Mouse (Mus musculus): ENCODE measurements around the gene Dnpep. TPM values are rescaled to one million over a fixed set of nuclear protein-coding genes. Genes with fewer than 3 reads are reported as not detected.

Dnpep gene
- total and polyA plus RNA-seq, 2 experiments from 2014 or later, result 135 to 140 TPM

DNA sequence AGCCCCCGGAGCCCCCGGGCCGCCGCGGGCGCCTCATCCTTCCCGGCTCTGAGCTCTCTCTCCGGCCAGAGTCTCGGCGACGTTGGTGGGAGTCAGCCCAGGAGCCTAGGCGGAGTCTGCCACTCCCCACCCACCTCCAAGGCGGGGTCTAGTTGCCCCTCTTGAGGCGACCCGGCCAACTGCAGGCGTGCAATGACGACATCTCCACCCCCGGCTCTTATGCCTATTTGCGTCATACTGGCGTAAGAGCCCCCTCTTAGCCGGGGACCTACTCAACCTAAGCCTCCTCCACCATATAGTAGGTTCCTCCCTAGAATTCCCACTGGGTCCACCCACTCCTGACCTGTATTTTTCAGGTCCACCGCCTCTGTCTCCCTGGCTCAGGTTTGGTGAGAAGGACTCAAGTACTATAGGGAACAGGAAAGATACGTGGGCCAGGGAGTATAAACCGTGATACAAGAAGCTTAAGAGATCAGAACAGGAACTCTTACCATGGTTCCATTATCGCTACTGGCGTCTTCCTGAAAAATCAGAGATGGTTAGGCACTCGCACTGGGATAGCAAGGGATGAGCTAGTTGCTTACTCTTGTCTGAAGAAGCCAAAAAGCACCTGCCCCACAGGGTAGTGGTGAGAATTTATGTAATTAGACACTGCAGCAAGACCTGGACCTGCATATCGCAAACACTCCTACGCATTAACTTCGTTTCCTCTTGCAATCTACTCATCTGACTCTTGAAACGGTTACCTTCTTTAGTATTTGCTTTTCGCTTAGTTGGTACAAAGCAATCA is 53.5 kb downstream of the Dnpep start, which contains the start of gene Ptprn:
TSS of gene Ptprn (minus strand) at position 412 of the 790 bp plus-strand sequence.
- Histone ChIP-seq H3K4me3 (ENCODE audit: low read depth, low read length) (peak within 1 kb of the TSS; percentile 55), H3K27ac (ENCODE audit: low read depth, low read length) (peak within 1 kb of the TSS; percentile 29; the same call in 1 of the 2 replicates), H3K4me1 (ENCODE audit: insufficient read depth) (no peaks in the 10 kb centered on the region), H3K4me2 (ENCODE audit: low read depth) (peak within 1 kb of the TSS; percentile 69), H3K9ac (peak within 1 kb of the TSS; percentile 51), H3K36me3 (ENCODE audit: insufficient read depth) (no peaks in the 10 kb centered on the region), H3K9me3 (ENCODE audit: low read length) (no peaks in the 10 kb centered on the region), H3K27me3 (ENCODE audit: insufficient read depth, low read length) (peaks cover 23% of the 10 kb centered on the region)
- WGBS, result 10% methylated on average over 32 of the region's 32 CpGs
- peak; percentile 84 for ATAC-seq
- DNase-seq, result peak; percentile 72
- TF ChIP-seq CTCF (IDR thresholded peaks at IDR 0.05; ENCODE audit: low read depth), result peak; percentile 43; the same call in 1 of the 2 replicates

- H3K27ac ChIP-seq (ENCODE audit: low read depth, low read length), result peak overlapping the region; percentile 29; the same call in 1 of the 2 replicates
- ATAC-seq, result peak; percentile 82
- no peaks in the 10 kb centered on the region for H3K36me3 ChIP-seq (ENCODE audit: insufficient read depth)
- H3K4me2 ChIP-seq (ENCODE audit: low read depth), result peak overlapping the region; percentile 69
- peaks cover 23% of the 10 kb centered on the region for H3K27me3 ChIP-seq (ENCODE audit: insufficient read depth, low read length)
- H3K9me3 ChIP-seq (ENCODE audit: low read length), result no peaks in the 10 kb centered on the region
- peak overlapping the region; percentile 55 for H3K4me3 ChIP-seq (ENCODE audit: low read depth, low read length)
- H3K4me1 ChIP-seq (ENCODE audit: insufficient read depth), result no peaks in the 10 kb centered on the region
- WGBS, result 2% methylated on average over 40 of the region's 40 CpGs
- H3K9ac ChIP-seq, result peak overlapping the region; percentile 51
- no peak for TF ChIP-seq CTCF (IDR thresholded peaks at IDR 0.05; ENCODE audit: low read depth)
- peak; percentile 63 for DNase-seq
Observed at GRCm38 (mm10) chr1:75262969-75263951, 54.5 kb downstream of the Dnpep start.

GRCm38 (mm10) chr1:75261278-75261677 is 56.5 kb downstream of the Dnpep start:
- no peak for TF ChIP-seq CTCF (IDR thresholded peaks at IDR 0.05; ENCODE audit: low read depth)

More at GRCm38 (mm10) chr1:75261278-75261677, 56.5 kb downstream of the Dnpep start:
- no peaks in the 10 kb centered on the region for H3K9me3 ChIP-seq (ENCODE audit: low read length)
- H3K36me3 ChIP-seq (ENCODE audit: insufficient read depth), result 0 out of 2 replicates have a peak, but pooled peaks cover 4% of the 10 kb centered on the region
- ATAC-seq (no peak), DNase-seq (no peak)
- peaks cover 22% of the 10 kb centered on the region for H3K27me3 ChIP-seq (ENCODE audit: insufficient read depth, low read length)
- no peaks in the 10 kb centered on the region for H3K4me1 ChIP-seq (ENCODE audit: insufficient read depth)
- H3K4me3 ChIP-seq (ENCODE audit: low read depth, low read length), result no peak overlapping the region
- no peak overlapping the region for H3K9ac ChIP-seq
- no peak overlapping the region for H3K27ac ChIP-seq (ENCODE audit: low read depth, low read length)
- H3K4me2 ChIP-seq (ENCODE audit: low read depth), result no peak overlapping the region

Other genes starting within 250 kb of the Dnpep start
- 3.6 and 4.2 TPM in 2 replicates for gene Nhej1, start 192.8 kb downstream of the Dnpep start, total RNA-seq (2014; rRNA removed)
- 3.9 and 4.9 TPM in 2 replicates for gene Nhej1, start 192.8 kb downstream of the Dnpep start, polyA plus RNA-seq (2015; fragmentation: Nextera tagmentation; extraction: Ambion mirVana)
- gene Slc23a3, start 184.1 kb downstream of the Dnpep start, total RNA-seq (2014; rRNA removed), result not detected in 2 replicates
- gene Slc23a3, start 184.1 kb downstream of the Dnpep start, polyA plus RNA-seq (2015; fragmentation: Nextera tagmentation; extraction: Ambion mirVana), result not detected in 2 replicates
- gene Cnppd1, start 175.3 kb downstream of the Dnpep start, total RNA-seq (2014; rRNA removed), result 47.1 and 50.3 TPM in 2 replicates
- gene Cnppd1, start 175.3 kb downstream of the Dnpep start, polyA plus RNA-seq (2015; fragmentation: Nextera tagmentation; extraction: Ambion mirVana), result 57.3 and 58.3 TPM in 2 replicates
- gene Retreg2, start 175.2 kb downstream of the Dnpep start, total RNA-seq (2014; rRNA removed), result 141 and 181 TPM in 2 replicates
- gene Retreg2, start 175.2 kb downstream of the Dnpep start, polyA plus RNA-seq (2015; fragmentation: Nextera tagmentation; extraction: Ambion mirVana), result 108 and 121 TPM in 2 replicates
- 33.1 and 43.5 TPM in 2 replicates for gene Zfand2b, start 149.3 kb downstream of the Dnpep start, total RNA-seq (2014; rRNA removed)
- gene Zfand2b, start 149.3 kb downstream of the Dnpep start, polyA plus RNA-seq (2015; fragmentation: Nextera tagmentation; extraction: Ambion mirVana), result 44.9 and 48.4 TPM in 2 replicates
- 40.7 and 42.5 TPM in 2 replicates for gene Abcb6, start 137.6 kb downstream of the Dnpep start, total RNA-seq (2014; rRNA removed)
- 46.0 and 52.5 TPM in 2 replicates for gene Abcb6, start 137.6 kb downstream of the Dnpep start, polyA plus RNA-seq (2015; fragmentation: Nextera tagmentation; extraction: Ambion mirVana)
- 17.9 and 22.2 TPM in 2 replicates for gene Ankzf1, start 125.8 kb downstream of the Dnpep start, total RNA-seq (2014; rRNA removed)
- 12.5 and 13.5 TPM in 2 replicates for gene Ankzf1, start 125.8 kb downstream of the Dnpep start, polyA plus RNA-seq (2015; fragmentation: Nextera tagmentation; extraction: Ambion mirVana)
- 53.2 and 76.1 TPM in 2 replicates for gene Atg9a, start 125.8 kb downstream of the Dnpep start, total RNA-seq (2014; rRNA removed)
- 47.2 and 57.9 TPM in 2 replicates for gene Atg9a, start 125.8 kb downstream of the Dnpep start, polyA plus RNA-seq (2015; fragmentation: Nextera tagmentation; extraction: Ambion mirVana)
- gene Glb1l, start 107.2 kb downstream of the Dnpep start, total RNA-seq (2014; rRNA removed), result 15.0 and 18.5 TPM in 2 replicates
- gene Glb1l, start 107.2 kb downstream of the Dnpep start, polyA plus RNA-seq (2015; fragmentation: Nextera tagmentation; extraction: Ambion mirVana), result 10.3 and 12.4 TPM in 2 replicates
- 102 and 109 TPM in 2 replicates for gene Stk16, start 107.2 kb downstream of the Dnpep start, total RNA-seq (2014; rRNA removed)
- 95.6 and 102 TPM in 2 replicates for gene Stk16, start 107.2 kb downstream of the Dnpep start, polyA plus RNA-seq (2015; fragmentation: Nextera tagmentation; extraction: Ambion mirVana)
- gene Tuba4a, start 98.1 kb downstream of the Dnpep start, total RNA-seq (2014; rRNA removed), result 54.8 and 58.5 TPM in 2 replicates
- gene Tuba4a, start 98.1 kb downstream of the Dnpep start, polyA plus RNA-seq (2015; fragmentation: Nextera tagmentation; extraction: Ambion mirVana), result 76.9 and 87.1 TPM in 2 replicates
- 0.46 TPM in 1 of 2 replicates, not detected in the other for gene A630095N17Rik, start 85.9 kb downstream of the Dnpep start, total RNA-seq (2014; rRNA removed)
- 0.34 TPM in 1 of 2 replicates, not detected in the other for gene A630095N17Rik, start 85.9 kb downstream of the Dnpep start, polyA plus RNA-seq (2015; fragmentation: Nextera tagmentation; extraction: Ambion mirVana)
- 32.2 and 39.7 TPM in 2 replicates for gene Dnajb2, start 81.6 kb downstream of the Dnpep start, total RNA-seq (2014; rRNA removed)
- 37.4 and 47.0 TPM in 2 replicates for gene Dnajb2, start 81.6 kb downstream of the Dnpep start, polyA plus RNA-seq (2015; fragmentation: Nextera tagmentation; extraction: Ambion mirVana)
- gene Ptprn, start 53.5 kb downstream of the Dnpep start, total RNA-seq (2014; rRNA removed), result 58.2 and 68.7 TPM in 2 replicates
- 21.5 and 31.5 TPM in 2 replicates for gene Ptprn, start 53.5 kb downstream of the Dnpep start, polyA plus RNA-seq (2015; fragmentation: Nextera tagmentation; extraction: Ambion mirVana)
- gene Resp18, start 39.6 kb downstream of the Dnpep start, total RNA-seq (2014; rRNA removed), result 136 and 170 TPM in 2 replicates
- gene Resp18, start 39.6 kb downstream of the Dnpep start, polyA plus RNA-seq (2015; fragmentation: Nextera tagmentation; extraction: Ambion mirVana), result 123 and 186 TPM in 2 replicates
- 1.0 and 1.4 TPM in 2 replicates for gene Des, start 42.3 kb upstream of the Dnpep start, total RNA-seq (2014; rRNA removed)
- 1.2 TPM in 2 replicates for gene Des, start 42.3 kb upstream of the Dnpep start, polyA plus RNA-seq (2015; fragmentation: Nextera tagmentation; extraction: Ambion mirVana)
- 44.4 and 56.3 TPM in 2 replicates for gene Speg, start 57.3 kb upstream of the Dnpep start, total RNA-seq (2014; rRNA removed)
- 17.8 and 20.6 TPM in 2 replicates for gene Speg, start 57.3 kb upstream of the Dnpep start, polyA plus RNA-seq (2015; fragmentation: Nextera tagmentation; extraction: Ambion mirVana)
- gene Gmppa, start 117.9 kb upstream of the Dnpep start, total RNA-seq (2014; rRNA removed), result 57.3 and 68.3 TPM in 2 replicates
- 64.0 and 64.9 TPM in 2 replicates for gene Gmppa, start 117.9 kb upstream of the Dnpep start, polyA plus RNA-seq (2015; fragmentation: Nextera tagmentation; extraction: Ambion mirVana)
- 21.2 and 21.4 TPM in 2 replicates for gene Asic4, start 132.4 kb upstream of the Dnpep start, total RNA-seq (2014; rRNA removed)
- 6.3 and 7.7 TPM in 2 replicates for gene Asic4, start 132.4 kb upstream of the Dnpep start, polyA plus RNA-seq (2015; fragmentation: Nextera tagmentation; extraction: Ambion mirVana)
- gene Chpf, start 161.3 kb upstream of the Dnpep start, total RNA-seq (2014; rRNA removed), result 65.9 and 80.4 TPM in 2 replicates
- 55.5 and 56.8 TPM in 2 replicates for gene Chpf, start 161.3 kb upstream of the Dnpep start, polyA plus RNA-seq (2015; fragmentation: Nextera tagmentation; extraction: Ambion mirVana)
- 54.8 and 58.0 TPM in 2 replicates for gene Tmem198, start 161.5 kb upstream of the Dnpep start, total RNA-seq (2014; rRNA removed)
- gene Tmem198, start 161.5 kb upstream of the Dnpep start, polyA plus RNA-seq (2015; fragmentation: Nextera tagmentation; extraction: Ambion mirVana), result 61.2 and 70.8 TPM in 2 replicates
- 28.4 and 43.7 TPM in 2 replicates for gene Obsl1, start 188.5 kb upstream of the Dnpep start, total RNA-seq (2014; rRNA removed)
- 18.7 and 22.9 TPM in 2 replicates for gene Obsl1, start 188.5 kb upstream of the Dnpep start, polyA plus RNA-seq (2015; fragmentation: Nextera tagmentation; extraction: Ambion mirVana)
- 24.5 and 26.6 TPM in 2 replicates for gene Inha, start 189.1 kb upstream of the Dnpep start, total RNA-seq (2014; rRNA removed)
- 19.6 and 24.8 TPM in 2 replicates for gene Inha, start 189.1 kb upstream of the Dnpep start, polyA plus RNA-seq (2015; fragmentation: Nextera tagmentation; extraction: Ambion mirVana)
- 25.8 and 34.7 TPM in 2 replicates for gene Stk11ip, start 203.5 kb upstream of the Dnpep start, total RNA-seq (2014; rRNA removed)
- 12.1 and 14.3 TPM in 2 replicates for gene Stk11ip, start 203.5 kb upstream of the Dnpep start, polyA plus RNA-seq (2015; fragmentation: Nextera tagmentation; extraction: Ambion mirVana)
- gene Slc4a3, start 228.3 kb upstream of the Dnpep start, total RNA-seq (2014; rRNA removed), result 101 and 120 TPM in 2 replicates
- gene Slc4a3, start 228.3 kb upstream of the Dnpep start, polyA plus RNA-seq (2015; fragmentation: Nextera tagmentation; extraction: Ambion mirVana), result 56.0 and 73.0 TPM in 2 replicates

Data from forebrain, postnatal 0 days (tissue).